Mouse (Mus musculus): ENCODE data around the gene Pde3b.
"Not testable (repeated sequence)": the region's sequence is repeated elsewhere in the genome, so short reads cannot be mapped to it uniquely, and the experiment has no call there.

Pde3b gene

DNA sequence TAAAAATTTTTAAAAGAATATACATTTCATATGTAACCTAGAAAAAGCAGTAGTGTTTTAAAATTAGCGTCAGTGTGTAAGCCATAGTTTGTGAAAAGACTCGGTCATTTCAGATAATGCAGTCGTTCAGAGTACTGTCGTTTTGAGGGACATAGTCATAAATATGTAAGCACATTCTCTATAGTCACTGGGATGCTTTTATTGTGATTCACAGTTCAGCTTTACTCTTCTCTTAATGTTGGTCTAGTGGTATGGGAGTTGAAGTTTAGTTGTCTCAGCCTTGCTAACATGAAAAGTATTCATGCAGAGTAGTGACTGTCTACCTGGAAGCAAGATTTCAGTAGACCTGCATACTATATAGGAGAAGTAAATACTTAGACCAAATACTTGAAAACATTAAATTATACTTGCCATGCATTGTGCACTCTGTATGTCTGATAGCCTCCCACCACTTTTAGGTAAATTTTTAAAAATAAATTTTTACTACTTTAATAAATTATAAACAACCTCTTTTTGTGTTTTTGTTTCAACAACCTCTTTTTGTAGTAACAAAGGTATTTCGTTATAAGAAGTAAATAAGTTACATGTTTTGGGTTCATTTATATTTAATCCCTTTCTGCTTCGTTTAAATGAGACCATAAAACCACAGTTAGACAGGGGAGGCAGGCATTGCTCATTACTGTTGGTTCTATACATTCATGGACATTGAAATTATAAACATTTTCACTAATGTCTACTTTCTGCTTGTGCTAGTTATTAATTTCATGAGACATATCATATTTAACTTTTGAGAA is 65.3 kb downstream of the Pde3b start:
- no peak for DNase-seq

DNA sequence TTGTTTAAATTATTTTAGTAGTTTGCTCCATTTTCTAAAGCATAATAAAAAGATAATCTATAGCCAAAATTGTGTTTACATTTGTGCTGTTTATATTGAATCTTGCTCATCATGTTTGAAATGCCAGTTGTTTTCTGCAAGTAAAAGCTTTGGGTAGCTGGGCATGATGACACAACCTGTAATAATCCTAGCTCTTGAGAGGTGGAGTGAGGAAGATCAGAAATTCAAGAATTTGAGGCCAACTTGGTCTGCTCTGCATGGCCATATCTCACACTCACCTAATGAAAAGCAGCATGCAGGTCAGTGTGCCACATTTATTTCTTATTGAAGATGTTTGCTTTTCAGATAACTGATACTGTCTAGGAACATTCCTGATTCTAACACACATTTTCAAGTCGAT is 65.9 kb downstream of the Pde3b start:
- no peak for DNase-seq

- DNase-seq, result no peak
These were observed 66.4 kb downstream of the Pde3b start for GRCm38 (mm10) chr7:114481429-114481931.

- no peak for DNase-seq
These were observed 77.5 kb downstream of the Pde3b start for GRCm38 (mm10) chr7:114492540-114492939.

- peak; percentile 8 for DNase-seq
These were observed 79.0 kb downstream of the Pde3b start for GRCm38 (mm10) chr7:114494033-114494432.

- no peak for DNase-seq
These were observed 84.2 kb downstream of the Pde3b start for GRCm38 (mm10) chr7:114499293-114499692.

GRCm38 (mm10) chr7:114508879-114509278 is 93.8 kb downstream of the Pde3b start:
- DNase-seq, result no peak

- no peak for DNase-seq
These were observed 105.0 kb downstream of the Pde3b start for GRCm38 (mm10) chr7:114520122-114520521.

DNA sequence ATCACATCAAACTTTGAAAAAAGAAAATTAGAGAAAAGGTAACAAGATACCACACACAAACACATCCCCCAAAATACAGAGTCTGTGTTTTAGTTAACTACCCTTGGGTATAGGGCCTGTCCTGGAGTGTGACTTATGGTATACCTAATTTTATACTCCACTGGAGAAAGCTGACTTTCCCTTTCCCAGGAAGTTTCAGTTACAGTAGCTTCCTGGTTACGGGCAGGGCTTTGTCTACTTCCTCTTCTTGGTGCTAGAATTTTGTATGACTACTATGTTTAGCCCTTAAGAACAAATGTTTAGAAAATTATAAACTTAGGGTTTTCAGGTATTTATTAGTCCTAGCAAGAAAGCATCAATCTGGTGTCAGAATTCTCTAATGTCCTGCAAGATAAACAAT is 111.2 kb downstream of the Pde3b start:
- no peak for DNase-seq

- DNase-seq, result no peak
These were observed 121.1 kb downstream of the Pde3b start for GRCm38 (mm10) chr7:114536179-114536578.

GRCm38 (mm10) chr7:114562531-114563241 is 147.6 kb downstream of the Pde3b start, which contains the start of gene Cyp2r1:
Gene Cyp2r1 (minus strand): TSS chr7:114562972.
- DNase-seq, result peak; percentile 88

- DNase-seq, result not testable (repeated sequence)
These were observed 158.8 kb downstream of the Pde3b start for GRCm38 (mm10) chr7:114573866-114574265.

GRCm38 (mm10) chr7:114576931-114577330 is 161.8 kb downstream of the Pde3b start:
- no peak for DNase-seq

DNA sequence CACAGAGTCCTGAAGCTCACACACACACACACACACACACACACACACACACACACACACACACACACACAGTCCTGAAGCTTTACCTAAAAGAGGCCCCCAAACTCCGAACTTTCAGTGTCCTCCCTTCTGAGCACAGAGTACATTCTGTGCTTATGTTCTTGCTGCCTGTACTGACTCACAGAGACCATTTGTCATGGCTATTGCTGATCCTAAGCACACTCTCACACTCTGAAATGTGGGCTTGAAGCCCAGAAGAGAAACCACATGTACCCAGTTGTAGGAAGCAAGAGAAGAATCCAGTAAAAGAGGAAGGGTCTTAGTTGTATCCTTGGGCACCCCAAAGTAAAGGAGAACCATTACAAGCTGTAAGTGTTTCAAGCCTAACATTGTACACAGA is 162.6 kb downstream of the Pde3b start:
- no peak for DNase-seq

GRCm38 (mm10) chr7:114580426-114580825 is 165.3 kb downstream of the Pde3b start:
- DNase-seq, result peak; percentile 44

DNA sequence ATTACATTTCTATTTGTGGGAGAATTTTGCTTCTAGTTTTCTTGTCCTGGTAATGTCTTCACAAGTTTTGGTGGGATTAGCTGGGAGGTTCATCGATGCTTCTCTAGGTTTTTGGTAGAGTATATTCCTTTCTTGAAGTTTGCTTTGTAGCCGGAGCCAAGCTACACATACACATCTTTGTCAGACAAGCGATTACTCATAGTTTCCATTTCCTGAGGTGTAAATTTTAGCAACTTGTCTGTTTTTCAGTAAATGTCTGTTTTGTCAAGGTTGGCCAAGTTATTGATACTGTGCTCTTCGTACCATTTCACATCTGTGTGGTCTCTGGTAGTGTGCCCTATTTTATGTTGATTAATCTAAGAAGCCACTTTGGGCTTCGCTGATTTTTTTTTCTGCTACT is 166.1 kb downstream of the Pde3b start:
- DNase-seq, result no peak

DNA sequence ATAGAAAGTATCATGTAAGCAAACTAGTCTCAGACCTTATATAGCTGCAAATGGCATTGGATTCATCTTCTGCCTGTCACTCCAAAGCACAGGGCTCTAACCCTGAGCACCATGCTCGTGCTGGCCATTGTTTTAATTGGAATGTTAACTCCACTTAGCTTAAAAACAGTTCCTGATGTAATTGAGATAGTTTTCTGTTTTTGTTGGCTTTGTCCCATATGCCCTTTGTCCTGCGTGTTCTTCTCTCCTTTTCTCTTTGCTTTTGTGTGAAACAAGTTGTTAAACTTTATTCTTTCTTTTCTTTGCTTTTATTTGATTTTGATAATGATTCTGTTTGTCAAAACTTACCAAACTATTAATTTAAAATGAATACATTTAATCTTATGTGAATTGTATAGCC is 167.4 kb downstream of the Pde3b start:
- no peak for DNase-seq
